ENCODE assay signal across 8 mouse cellular contexts in genomic region chr6:88202921-88203690, GRCm38 (mm10). TPM values are rescaled to one million over a fixed set of nuclear protein-coding genes. Genes with fewer than 3 reads are reported as not detected.
DNase-seq lines count a peak whose midpoint lies in the region; ATAC-seq and TF ChIP-seq lines count a peak whose summit lies in the region.

No protein-coding gene starts in this region.

- H3K27ac ChIP-seq in testis, adult 2 months (ENCODE audit: control insufficient read depth, insufficient read depth, low read depth, low read length), result no peak overlapping the region
- peak overlapping the region; percentile 78 for H3K27ac ChIP-seq in heart, embryonic 10.5 days
- H3K27ac ChIP-seq in kidney, embryonic 14.5 days (ENCODE audit: low read depth, low read length), result peak overlapping the region; percentile 77
- peak overlapping the region; percentile 27; the same call in 1 of the 2 replicates for H3K27ac ChIP-seq in lung, postnatal 0 days (ENCODE audit: low read length)
- no peak overlapping the region for H3K27ac ChIP-seq in cerebellum, adult 2 months (ENCODE audit: insufficient read depth, low read length)

- TF ChIP-seq POLR2A in testis, adult 2 months (IDR thresholded peaks at IDR 0.05; ENCODE audit: control insufficient read depth, low read depth, low read length), result no peak
- TF ChIP-seq POLR2A in cerebellum, adult 2 months (IDR thresholded peaks at IDR 0.05; ENCODE audit: borderline replicate concordance, insufficient read depth, low read length), result no peak

- peak; percentile 94 for TF ChIP-seq EP300 in lung, postnatal 0 days (IDR thresholded peaks at IDR 0.05)

- peak overlapping the region; percentile 50; the same call in 1 of the 2 replicates for H3K9ac ChIP-seq in kidney, embryonic 14.5 days (ENCODE audit: low read depth, low read length)
- no peak overlapping the region for H3K9ac ChIP-seq in lung, postnatal 0 days (replicated peaks; ENCODE audit: low read depth)

- ATAC-seq in kidney, embryonic 14.5 days (ENCODE audit: low FRiP score, low TSS enrichment), result peak; percentile 58
- ATAC-seq in lung, postnatal 0 days, result peak; percentile 49

- H3K9me3 ChIP-seq in heart, embryonic 10.5 days, result no peaks in the 10 kb centered on the region
- no peaks in the 10 kb centered on the region for H3K9me3 ChIP-seq in kidney, embryonic 14.5 days (ENCODE audit: control insufficient read depth, low read length)
- H3K9me3 ChIP-seq in lung, postnatal 0 days (ENCODE audit: low read length), result no peaks in the 10 kb centered on the region

- no peak for DNase-seq in testis, postnatal 14 days (ENCODE audit: low spot score)
- DNase-seq in heart, embryonic 10.5 days (ENCODE audit: low spot score), result no peak
- peak; percentile 72 for DNase-seq in lung, postnatal 0 days (ENCODE audit: low spot score)
- no peak for DNase-seq in thymus, postnatal 14 days
- DNase-seq in cerebellum, adult 2 months, result no peak
- DNase-seq in B cell, adult 2 months, result no peak

- TF ChIP-seq CTCF in testis, adult 2 months (IDR thresholded peaks at IDR 0.05; ENCODE audit: control insufficient read depth, insufficient read depth, insufficient replicate concordance, low read depth, low read length), result no peak
- peak; percentile 20 for TF ChIP-seq CTCF in lung, postnatal 0 days (IDR thresholded peaks at IDR 0.05)
- TF ChIP-seq CTCF in cerebellum, adult 2 months (IDR thresholded peaks at IDR 0.05; ENCODE audit: borderline replicate concordance, insufficient read depth, low read depth, low read length), result no peak

- H3K27me3 ChIP-seq in testis, adult 2 months (ENCODE audit: control insufficient read depth, insufficient read depth, low read length), result no peaks in the 10 kb centered on the region; the same call in 1 of the 2 replicates
- peaks cover 97% of the 10 kb centered on the region for H3K27me3 ChIP-seq in heart, embryonic 10.5 days (ENCODE audit: insufficient read depth, poor library complexity, severe bottlenecking)
- peaks cover 79% of the 10 kb centered on the region for H3K27me3 ChIP-seq in kidney, embryonic 14.5 days (ENCODE audit: control insufficient read depth, insufficient read depth, low read length)
- H3K27me3 ChIP-seq in lung, postnatal 0 days (replicated peaks; ENCODE audit: insufficient read depth, low read length), result peaks cover 61% of the 10 kb centered on the region
- H3K27me3 ChIP-seq in cerebellum, adult 2 months (ENCODE audit: control insufficient read depth, insufficient read depth, low read length), result peaks cover 1% of the 10 kb centered on the region; the same call in 1 of the 2 replicates

- no peaks in the 10 kb centered on the region for H3K36me3 ChIP-seq in testis, adult 2 months (ENCODE audit: control insufficient read depth, insufficient read depth, low read length)
- peaks cover 14% of the 10 kb centered on the region; the same call in 1 of the 2 replicates for H3K36me3 ChIP-seq in heart, embryonic 10.5 days
- H3K36me3 ChIP-seq in kidney, embryonic 14.5 days (ENCODE audit: control insufficient read depth, insufficient read depth, low read length), result no peaks in the 10 kb centered on the region; the same call in 1 of the 2 replicates
- no peaks in the 10 kb centered on the region for H3K36me3 ChIP-seq in lung, postnatal 0 days (ENCODE audit: insufficient read depth, low read length)

- peaks cover 26% of the 10 kb centered on the region for H3K4me1 ChIP-seq in testis, adult 2 months (ENCODE audit: control insufficient read depth, insufficient read depth, low read length)
- H3K4me1 ChIP-seq in heart, embryonic 10.5 days, result peaks cover 64% of the 10 kb centered on the region
- peaks cover 49% of the 10 kb centered on the region for H3K4me1 ChIP-seq in kidney, embryonic 14.5 days (ENCODE audit: control insufficient read depth, insufficient read depth, low read length)
- 0 out of 2 replicates have a peak, but pooled peaks cover 11% of the 10 kb centered on the region for H3K4me1 ChIP-seq in lung, postnatal 0 days (ENCODE audit: insufficient read depth, low read depth, low read length)
- peaks cover 4% of the 10 kb centered on the region; the same call in 1 of the 2 replicates for H3K4me1 ChIP-seq in cerebellum, adult 2 months (ENCODE audit: control insufficient read depth, insufficient read depth, low read length)

- peak overlapping the region; percentile 54 for H3K4me3 ChIP-seq in testis, adult 2 months (ENCODE audit: control insufficient read depth, low read depth, low read length)
- peak overlapping the region; percentile 36 for H3K4me3 ChIP-seq in heart, embryonic 10.5 days
- peak overlapping the region; percentile 19 for H3K4me3 ChIP-seq in kidney, embryonic 14.5 days (ENCODE audit: low read length)
- peak overlapping the region; percentile 15 for H3K4me3 ChIP-seq in lung, postnatal 0 days (ENCODE audit: low read depth, low read length)
- no peak overlapping the region for H3K4me3 ChIP-seq in cerebellum, adult 2 months (replicated peaks; ENCODE audit: insufficient read depth, low read depth, low read length)

- WGBS in heart, embryonic 10.5 days, result 1% methylated on average over 24 of the region's 24 CpGs
- 4% methylated on average over 24 of the region's 24 CpGs for WGBS in kidney, embryonic 14.5 days
- 4% methylated on average over 24 of the region's 24 CpGs for WGBS in lung, postnatal 0 days
- 9% methylated on average over 24 of the region's 24 CpGs for WGBS in cerebellum, adult 2 months

- peak overlapping the region; percentile 87 for H3K4me2 ChIP-seq in kidney, embryonic 14.5 days (replicated peaks; ENCODE audit: low read depth, low read length)
- peak overlapping the region; percentile 69 for H3K4me2 ChIP-seq in lung, postnatal 0 days (replicated peaks; ENCODE audit: low read depth, low read length)

RNA-seq across cellular contexts. Expression of gene Gata2, which starts 9.4 kb away (rescaled TPM):
- 44.7 and 54.1 TPM in 2 replicates for polyA plus RNA-seq in testis, adult 2 months (2012; rRNA removed)
- 24.5 and 24.8 TPM in 2 replicates for polyA plus RNA-seq in heart, embryonic 10.5 days (2016; fragmentation: Nextera tagmentation; extraction: Ambion mirVana)
- polyA plus RNA-seq in kidney, embryonic 14.5 days (2014; fragmentation: Nextera tagmentation; extraction: Ambion mirVana), result 27.2 and 44.6 TPM in 2 replicates
- polyA plus RNA-seq in lung, postnatal 0 days (2015; fragmentation: Nextera tagmentation; extraction: Ambion mirVana), result 86.2 and 104 TPM in 2 replicates
- polyA plus RNA-seq in cerebellum, adult 2 months (2012; rRNA removed), result 6.4 and 6.6 TPM in 2 replicates

RNA-seq across cellular contexts. Expression of gene Dnajb8, which starts 19.0 kb away (rescaled TPM):
- polyA plus RNA-seq in testis, adult 2 months (2012; rRNA removed), result 720 and 738 TPM in 2 replicates
- not detected in 2 replicates for polyA plus RNA-seq in heart, embryonic 10.5 days (2016; fragmentation: Nextera tagmentation; extraction: Ambion mirVana)
- not detected in 2 replicates for polyA plus RNA-seq in kidney, embryonic 14.5 days (2014; fragmentation: Nextera tagmentation; extraction: Ambion mirVana)
- polyA plus RNA-seq in lung, postnatal 0 days (2015; fragmentation: Nextera tagmentation; extraction: Ambion mirVana), result not detected in 2 replicates
- not detected in 2 replicates for polyA plus RNA-seq in cerebellum, adult 2 months (2012; rRNA removed)

Comparison
In these comparisons a context has a peak if more than half of its experiments do, and no peak if none do; other contexts are left out.
1. H3K27ac ChIP-seq: peak in heart, embryonic 10.5 days (single experiment), kidney, embryonic 14.5 days (single experiment) and lung, postnatal 0 days (single experiment); none in testis, adult 2 months (single experiment) and cerebellum, adult 2 months (single experiment).
2. RNA of gene Dnajb8, which starts 19.0 kb away (polyA plus RNA-seq): 720 to 738 TPM in testis, adult 2 months; not detected in heart, embryonic 10.5 days, not detected in kidney, embryonic 14.5 days, not detected in lung, postnatal 0 days and not detected in cerebellum, adult 2 months; every median in the first group is over 100 times any median in the second.